Mouse (Mus musculus) myocyte (in vitro differentiated cells): ENCODE results near the gene Grin1.

Experiments
- CEBPB ChIP-seq: IDR thresholded peaks from 2 replicates; pipeline ENCODE4 v1.6.1; 2011; ENCODE audit warnings: mild to moderate bottlenecking, moderate library complexity; ENCODE audit not compliant: poor library complexity, insufficient read depth, severe bottlenecking
- E2F4 ChIP-seq: IDR thresholded peaks from one replicate; pipeline ENCODE4 v1.6.1; 2011; ENCODE audit warnings: mild to moderate bottlenecking, control low read depth, moderate library complexity; ENCODE audit not compliant: insufficient read depth
- MAX ChIP-seq: IDR thresholded peaks from one replicate; pipeline ENCODE4 v1.6.1; 2011; ENCODE audit warnings: low read depth, mild to moderate bottlenecking, control low read depth
- POLR2A ChIP-seq: IDR thresholded peaks from one replicate; pipeline ENCODE4 v1.6.1; 2011; ENCODE audit warnings: low read depth, mild to moderate bottlenecking, control low read depth, moderate library complexity; ENCODE audit not compliant: insufficient read length
- POLR2AphosphoS2 ChIP-seq: IDR thresholded peaks from one replicate; pipeline ENCODE4 v1.6.1; 2011; ENCODE audit warnings: low read depth, control low read depth; ENCODE audit not compliant: insufficient read length
- SRF ChIP-seq: IDR thresholded peaks from one replicate; pipeline ENCODE4 v1.6.1; 2011; ENCODE audit warnings: low read depth; ENCODE audit not compliant: control insufficient read depth, insufficient read length
- TCF12 ChIP-seq: IDR thresholded peaks from one replicate; pipeline ENCODE4 v1.6.1; 2011; ENCODE audit warnings: mild to moderate bottlenecking, control low read depth; ENCODE audit not compliant: poor library complexity, insufficient read depth, severe bottlenecking
- TCF3 ChIP-seq: IDR thresholded peaks from one replicate; pipeline ENCODE4 v1.6.1; 2011; ENCODE audit warnings: low read depth, control low read depth; ENCODE audit not compliant: insufficient read length
- USF1 ChIP-seq: IDR thresholded peaks from one replicate; pipeline ENCODE4 v1.6.1; 2011; ENCODE audit warnings: low read depth, mild to moderate bottlenecking, control low read depth, moderate library complexity

DNA sequence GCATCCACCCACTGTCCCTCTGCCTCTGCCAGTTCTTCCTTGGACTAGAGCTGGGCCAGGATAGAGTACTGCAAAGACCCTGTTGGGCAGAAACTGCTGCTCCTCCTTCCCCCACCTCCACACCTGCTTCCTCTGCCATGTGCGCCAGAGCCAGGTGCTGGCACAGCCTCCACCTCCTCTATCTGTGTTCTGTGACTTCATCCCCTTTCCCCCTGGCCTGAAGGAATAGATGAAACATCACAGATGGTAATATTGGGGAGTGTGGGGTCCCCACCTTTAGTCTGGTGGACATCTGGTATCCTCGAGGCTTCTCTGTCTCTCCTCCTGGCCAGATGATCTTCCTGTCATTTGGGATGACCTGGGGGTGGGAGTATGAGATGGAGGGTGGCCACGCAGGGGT lies 15.5 kb downstream of the Grin1 start:
- TF ChIP-seq POLR2A (no peak), TCF12 (no peak), SRF (no peak), E2F4 (no peak), MAX (no peak), POLR2AphosphoS2 (no peak), CEBPB (no peak), TCF3 (no peak), USF1 (no peak)
